Mouse (Mus musculus): ENCODE results near the gene Alpk1.

DNA sequence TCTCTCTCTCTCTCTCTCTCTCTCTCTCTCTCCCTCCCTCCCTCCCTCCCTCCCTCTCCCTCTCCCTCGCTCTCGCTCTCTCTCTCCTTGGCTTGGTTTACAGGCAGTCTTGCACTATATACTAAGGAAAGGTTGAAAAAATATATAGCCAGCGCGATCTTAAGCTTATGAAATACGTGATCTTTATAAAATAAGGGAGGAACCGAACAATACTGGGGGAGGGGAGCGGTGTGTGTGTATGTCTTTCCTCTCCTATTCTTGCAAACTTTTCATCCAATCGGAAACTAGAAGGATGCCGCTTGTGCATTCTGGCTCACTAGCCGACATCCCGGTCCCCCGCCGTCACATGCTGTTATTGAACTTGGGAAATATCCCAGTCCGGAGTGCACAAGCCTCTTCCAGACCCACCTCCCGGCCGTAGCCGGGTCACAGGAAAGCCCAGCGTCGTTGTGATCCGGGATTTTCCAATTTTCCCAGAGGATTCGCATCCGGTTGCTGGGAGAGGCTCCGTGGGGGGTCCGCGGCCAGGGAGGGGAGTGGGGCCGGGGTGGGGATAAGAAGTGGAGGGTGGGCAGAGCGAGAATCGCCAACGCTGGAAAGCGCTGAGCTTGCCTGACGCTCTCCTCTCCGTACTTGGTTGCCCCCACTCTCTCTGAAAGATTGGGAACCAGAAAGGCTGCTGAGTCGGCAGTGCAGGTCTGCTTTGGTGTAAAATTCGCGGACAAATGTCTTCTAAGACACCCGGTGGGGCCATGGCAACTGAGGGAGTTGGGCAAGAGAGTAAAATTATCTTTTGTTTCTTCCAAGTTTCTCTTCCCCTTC is 10.1 kb upstream of the Alpk1 start:
- no peak for TF ChIP-seq CTCF (IDR thresholded peaks at IDR 0.05; ENCODE audit: borderline replicate concordance, control insufficient read depth, extremely low read depth, insufficient read depth, low read length, poor library complexity)
- TF ChIP-seq POLR2A (IDR thresholded peaks at IDR 0.05; ENCODE audit: control insufficient read depth, extremely low read depth, insufficient read depth, low read length, poor library complexity): no peak
